Mouse (Mus musculus): ENCODE measurements at regions not wholly inside any gene's neighbourhood (a gene's known extent, or its start where the extent isn't known, plus 50 kb on each side); places are given as distances from the start of the nearest gene placed in this dataset.

GRCm38 (mm10) chr8:30522806-30523462, 2905.6 kb upstream of the 5930422O12Rik start:
- Histone ChIP-seq H3K36me3 (ENCODE audit: control insufficient read depth, insufficient read depth, low read length) (no peaks in the 10 kb centered on the region), H3K27ac (ENCODE audit: low read length) (no peak overlapping the region), H3K9ac (replicated peaks; ENCODE audit: low read depth, low read length) (no peak overlapping the region), H3K4me1 (ENCODE audit: control insufficient read depth, insufficient read depth, low read length) (no peaks in the 10 kb centered on the region), H3K9me3 (ENCODE audit: control insufficient read depth, low read depth, low read length) (no peaks in the 10 kb centered on the region), H3K4me2 (replicated peaks; ENCODE audit: low read depth, low read length) (no peak overlapping the region), H3K4me3 (ENCODE audit: low read depth, low read length) (no peak overlapping the region), H3K27me3 (ENCODE audit: control insufficient read depth, insufficient read depth, low read length) (no peaks in the 10 kb centered on the region)
- no peak for ATAC-seq (ENCODE audit: insufficient number of reproducible peaks, insufficient read depth, low FRiP score, low read depth)
- WGBS: 47% methylated on average over 10 of the region's 10 CpGs

DNA sequence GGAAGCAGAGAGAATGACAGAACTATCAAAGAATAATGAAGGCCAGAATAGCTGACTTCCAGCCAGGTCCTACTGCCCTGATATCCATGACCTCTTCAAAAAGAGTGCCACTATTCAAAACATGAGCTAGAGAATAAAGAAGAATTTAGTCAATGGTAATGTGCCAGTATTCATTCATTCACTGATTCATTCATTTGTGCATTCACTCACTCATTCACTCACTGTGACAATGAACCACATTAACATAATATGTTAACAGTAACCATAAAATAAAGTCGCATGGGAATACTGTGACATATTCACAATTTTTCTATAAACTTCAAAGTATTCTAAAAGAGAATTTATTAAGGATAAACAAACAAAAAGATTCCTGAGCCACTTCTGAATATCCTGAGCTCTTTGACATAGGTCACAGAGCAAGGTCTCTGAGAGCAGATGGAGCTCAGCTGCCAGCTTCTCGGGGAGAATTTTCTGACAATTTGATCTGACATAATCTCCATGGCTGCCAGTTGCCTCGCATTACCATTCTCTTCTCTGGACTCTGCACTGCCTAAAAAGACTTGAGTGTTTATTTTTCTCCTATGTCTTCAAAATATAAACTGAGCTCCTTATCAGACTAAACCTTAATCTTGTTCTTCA, 2895.5 kb upstream of the 5930422O12Rik start:
- no peak overlapping the region for H3K4me3 ChIP-seq (ENCODE audit: low read depth, low read length)
- no peak overlapping the region for H3K9ac ChIP-seq (replicated peaks; ENCODE audit: low read depth, low read length)
- no peaks in the 10 kb centered on the region for H3K27me3 ChIP-seq (ENCODE audit: control insufficient read depth, insufficient read depth, low read length)
- no peaks in the 10 kb centered on the region for H3K9me3 ChIP-seq (ENCODE audit: control insufficient read depth, low read depth, low read length)
- H3K36me3 ChIP-seq (ENCODE audit: control insufficient read depth, insufficient read depth, low read length): no peaks in the 10 kb centered on the region
- H3K4me1 ChIP-seq (ENCODE audit: control insufficient read depth, insufficient read depth, low read length): no peaks in the 10 kb centered on the region
- H3K4me2 ChIP-seq (replicated peaks; ENCODE audit: low read depth, low read length): no peak overlapping the region
- no peak overlapping the region for H3K27ac ChIP-seq (ENCODE audit: low read length)
- 40% methylated on average over 3 of the region's 3 CpGs for WGBS
- no peak for ATAC-seq (ENCODE audit: insufficient number of reproducible peaks, insufficient read depth, low FRiP score, low read depth)

- ATAC-seq (ENCODE audit: insufficient number of reproducible peaks, insufficient read depth, low FRiP score, low read depth): no peak
- H3K27ac ChIP-seq (ENCODE audit: low read length): no peak overlapping the region
- no peaks in the 10 kb centered on the region for H3K27me3 ChIP-seq (ENCODE audit: control insufficient read depth, insufficient read depth, low read length)
- H3K4me1 ChIP-seq (ENCODE audit: control insufficient read depth, insufficient read depth, low read length): no peaks in the 10 kb centered on the region
- no peaks in the 10 kb centered on the region for H3K36me3 ChIP-seq (ENCODE audit: control insufficient read depth, insufficient read depth, low read length)
- H3K4me2 ChIP-seq (replicated peaks; ENCODE audit: low read depth, low read length): no peak overlapping the region
- no peak overlapping the region for H3K9ac ChIP-seq (replicated peaks; ENCODE audit: low read depth, low read length)
- 75% methylated on average over 3 of the region's 3 CpGs for WGBS
- H3K9me3 ChIP-seq (ENCODE audit: control insufficient read depth, low read depth, low read length): no peaks in the 10 kb centered on the region
- no peak overlapping the region for H3K4me3 ChIP-seq (ENCODE audit: low read depth, low read length)
Measured at GRCm38 (mm10) chr8:30533501-30533870, 2895.0 kb upstream of the 5930422O12Rik start.

DNA sequence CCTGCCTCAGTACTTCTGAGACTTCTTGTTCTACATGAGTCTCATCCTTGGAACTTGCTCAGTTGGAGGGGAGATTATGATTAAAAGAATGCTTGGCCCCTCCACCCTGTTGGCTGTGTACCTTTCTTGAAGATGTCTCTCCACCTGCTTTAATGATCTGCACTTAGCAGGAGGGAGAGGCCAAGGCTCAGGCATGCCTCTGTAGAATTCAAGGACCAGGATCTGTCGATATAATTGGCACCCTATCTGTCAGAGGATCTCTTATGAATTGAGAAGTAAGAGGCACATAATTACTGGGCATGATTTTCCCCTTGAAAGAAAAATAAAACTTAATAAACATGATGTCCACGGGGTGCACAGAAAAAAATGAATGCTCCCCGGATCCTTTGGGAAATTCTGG, 2893.1 kb upstream of the 5930422O12Rik start:
- no peak overlapping the region for H3K9ac ChIP-seq (replicated peaks; ENCODE audit: low read depth, low read length)
- ATAC-seq (ENCODE audit: insufficient number of reproducible peaks, insufficient read depth, low FRiP score, low read depth): no peak
- H3K4me3 ChIP-seq (ENCODE audit: low read depth, low read length): no peak overlapping the region
- H3K4me1 ChIP-seq (ENCODE audit: control insufficient read depth, insufficient read depth, low read length): no peaks in the 10 kb centered on the region
- H3K27me3 ChIP-seq (ENCODE audit: control insufficient read depth, insufficient read depth, low read length): no peaks in the 10 kb centered on the region
- no peak overlapping the region for H3K4me2 ChIP-seq (replicated peaks; ENCODE audit: low read depth, low read length)
- WGBS: 82% methylated on average over 3 of the region's 3 CpGs
- H3K27ac ChIP-seq (ENCODE audit: low read length): no peak overlapping the region
- H3K36me3 ChIP-seq (ENCODE audit: control insufficient read depth, insufficient read depth, low read length): no peaks in the 10 kb centered on the region
- no peaks in the 10 kb centered on the region for H3K9me3 ChIP-seq (ENCODE audit: control insufficient read depth, low read depth, low read length)

- Histone ChIP-seq H3K4me1 (ENCODE audit: control insufficient read depth, insufficient read depth, low read length) (no peaks in the 10 kb centered on the region), H3K9ac (replicated peaks; ENCODE audit: low read depth, low read length) (no peak overlapping the region), H3K9me3 (ENCODE audit: control insufficient read depth, low read depth, low read length) (no peaks in the 10 kb centered on the region), H3K4me3 (ENCODE audit: low read depth, low read length) (no peak overlapping the region), H3K36me3 (ENCODE audit: control insufficient read depth, insufficient read depth, low read length) (no peaks in the 10 kb centered on the region), H3K27me3 (ENCODE audit: control insufficient read depth, insufficient read depth, low read length) (no peaks in the 10 kb centered on the region), H3K27ac (ENCODE audit: low read length) (no peak overlapping the region), H3K4me2 (replicated peaks; ENCODE audit: low read depth, low read length) (no peak overlapping the region)
- 92% methylated on average over 1 of the region's 1 CpGs for WGBS
- ATAC-seq (ENCODE audit: insufficient number of reproducible peaks, insufficient read depth, low FRiP score, low read depth): no peak
Measured at GRCm38 (mm10) chr8:30542196-30542595, 2886.3 kb upstream of the 5930422O12Rik start.

DNA sequence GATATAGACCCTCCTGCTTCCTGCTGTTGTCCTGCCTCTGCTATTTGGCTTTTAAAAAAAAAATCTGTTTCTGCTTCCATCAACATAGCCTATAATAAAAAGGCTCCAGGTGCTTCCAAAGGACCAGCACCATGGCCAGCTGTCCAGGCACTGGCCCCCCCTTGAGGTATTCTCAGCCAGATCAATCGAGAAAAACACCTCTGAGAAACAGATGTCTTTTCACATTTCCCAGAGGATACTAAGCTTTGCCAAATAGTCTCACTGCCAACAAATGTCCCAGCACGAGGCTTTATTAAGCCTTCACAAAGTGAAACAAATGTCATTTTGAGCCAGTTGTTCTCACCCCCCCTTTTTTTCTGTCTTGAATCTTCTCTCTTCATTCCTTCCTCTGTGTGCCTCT, 2880.7 kb upstream of the 5930422O12Rik start:
- Histone ChIP-seq H3K9me3 (ENCODE audit: control insufficient read depth, low read depth, low read length) (no peaks in the 10 kb centered on the region), H3K36me3 (ENCODE audit: control insufficient read depth, insufficient read depth, low read length) (no peaks in the 10 kb centered on the region), H3K4me2 (replicated peaks; ENCODE audit: low read depth, low read length) (no peak overlapping the region), H3K4me1 (ENCODE audit: control insufficient read depth, insufficient read depth, low read length) (no peaks in the 10 kb centered on the region), H3K27ac (ENCODE audit: low read length) (no peak overlapping the region), H3K4me3 (ENCODE audit: low read depth, low read length) (no peak overlapping the region), H3K9ac (replicated peaks; ENCODE audit: low read depth, low read length) (no peak overlapping the region), H3K27me3 (ENCODE audit: control insufficient read depth, insufficient read depth, low read length) (no peaks in the 10 kb centered on the region)
- ATAC-seq (ENCODE audit: insufficient number of reproducible peaks, insufficient read depth, low FRiP score, low read depth): no peak
- WGBS: 9% methylated on average over 2 of the region's 2 CpGs

GRCm38 (mm10) chr8:30551051-30551450, 2877.5 kb upstream of the 5930422O12Rik start:
- H3K4me3 ChIP-seq (ENCODE audit: low read depth, low read length): no peak overlapping the region
- no peak overlapping the region for H3K9ac ChIP-seq (replicated peaks; ENCODE audit: low read depth, low read length)
- H3K27me3 ChIP-seq (ENCODE audit: control insufficient read depth, insufficient read depth, low read length): no peaks in the 10 kb centered on the region
- no peak overlapping the region for H3K4me2 ChIP-seq (replicated peaks; ENCODE audit: low read depth, low read length)
- 89% methylated on average over 1 of the region's 1 CpGs for WGBS
- H3K27ac ChIP-seq (ENCODE audit: low read length): no peak overlapping the region
- ATAC-seq (ENCODE audit: insufficient number of reproducible peaks, insufficient read depth, low FRiP score, low read depth): no peak
- H3K36me3 ChIP-seq (ENCODE audit: control insufficient read depth, insufficient read depth, low read length): no peaks in the 10 kb centered on the region
- no peaks in the 10 kb centered on the region for H3K9me3 ChIP-seq (ENCODE audit: control insufficient read depth, low read depth, low read length)
- no peaks in the 10 kb centered on the region for H3K4me1 ChIP-seq (ENCODE audit: control insufficient read depth, insufficient read depth, low read length)

DNA sequence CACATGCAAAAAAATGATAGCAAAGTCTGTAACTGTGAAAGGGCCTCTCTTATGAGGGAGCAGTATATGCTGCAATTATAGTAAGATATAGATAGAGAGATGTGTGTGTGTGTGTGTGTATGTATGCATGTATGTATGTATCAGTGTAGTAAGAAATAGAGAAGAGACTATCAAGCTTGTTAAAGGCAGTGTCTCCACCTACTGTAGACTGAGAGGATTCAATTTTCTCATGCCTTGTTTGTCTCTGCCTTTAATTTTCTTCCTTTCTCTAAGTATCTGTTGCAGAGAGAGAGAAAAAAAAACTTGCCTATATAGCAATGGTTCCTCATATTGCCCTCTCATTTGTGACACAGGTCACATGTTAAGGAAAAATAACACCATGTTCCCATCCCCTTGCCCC, 2871.1 kb upstream of the 5930422O12Rik start:
- Histone ChIP-seq H3K36me3 (ENCODE audit: control insufficient read depth, insufficient read depth, low read length) (no peaks in the 10 kb centered on the region), H3K4me2 (replicated peaks; ENCODE audit: low read depth, low read length) (no peak overlapping the region), H3K9ac (replicated peaks; ENCODE audit: low read depth, low read length) (no peak overlapping the region), H3K4me3 (ENCODE audit: low read depth, low read length) (no peak overlapping the region), H3K27me3 (ENCODE audit: control insufficient read depth, insufficient read depth, low read length) (no peaks in the 10 kb centered on the region), H3K27ac (ENCODE audit: low read length) (no peak overlapping the region), H3K9me3 (ENCODE audit: control insufficient read depth, low read depth, low read length) (no peaks in the 10 kb centered on the region), H3K4me1 (ENCODE audit: control insufficient read depth, insufficient read depth, low read length) (no peaks in the 10 kb centered on the region)
- ATAC-seq (ENCODE audit: insufficient number of reproducible peaks, insufficient read depth, low FRiP score, low read depth): no peak

All from stomach, embryonic 14.5 days (tissue).